Mouse (Mus musculus) heart, adult 18-20 months (tissue): ENCODE measurements around the gene Armcx3. TPM values are rescaled to one million over a fixed set of nuclear protein-coding genes. Genes with fewer than 3 reads are reported as not detected.

Experiments used
- microRNA-seq, 2 experiments: library from miRNA; unstranded; fragments of <30 nt; microRNA quantifications; one replicate each; pipeline ENCODE4 v1.2.0; 2022
- total RNA-seq, 2 experiments: library from RNA; stranded (reverse); gene quantifications; 2 replicates each; pipeline ENCODE4 v1.2.3; 2021

Gene Armcx3
- total RNA-seq, 2 experiments from 2014 or later = 13.8 to 14.8 TPM

Small RNA genes within 50 kb of the gene (microRNA-seq; reads per million reads assigned to microRNA genes)
- gene Mir7093 = 0.38 to 0.54 reads per million in 2 experiments

Other genes starting within 250 kb of the Armcx3 start
- 10 to 100 TPM; 23.1 to 30.8 TPM for gene Timm8a1, start 214.7 kb upstream of the Armcx3 start, total RNA-seq
- gene Btk, start 173.0 kb upstream of the Armcx3 start, total RNA-seq = 1 to 10 TPM; 1.0 to 2.6 TPM
- gene Rpl36a, start 170.9 kb upstream of the Armcx3 start, total RNA-seq = 100 to 1,000 TPM; 114 to 149 TPM
- gene Gla, start 155.5 kb upstream of the Armcx3 start, total RNA-seq = 1 to 10 TPM; 1.6 to 2.0 TPM
- gene Hnrnph2, start 155.4 kb upstream of the Armcx3 start, total RNA-seq = 10 to 100 TPM; 61.2 to 69.5 TPM
- 1 to 10 TPM; 3.6 to 6.0 TPM for gene Armcx4, start 70.1 kb upstream of the Armcx3 start, total RNA-seq
- gene Armcx1, start 38.6 kb upstream of the Armcx3 start, total RNA-seq = 1 to 10 TPM; 4.2 to 5.7 TPM
- gene Armcx6, start 5.2 kb upstream of the Armcx3 start, total RNA-seq = 1 to 10 TPM in 1 of 2 experiments, under 1 TPM in 1; 0.87 to 1.1 TPM
- 1 to 10 TPM; 6.4 to 6.7 TPM for gene Armcx2, start 52.6 kb downstream of the Armcx3 start, total RNA-seq
- not detected for gene Nxf2, start 208.2 kb downstream of the Armcx3 start, total RNA-seq